28 mouse cellular contexts compared by ENCODE assay signal in genomic region chr9:122193361-122193760, GRCm38 (mm10).
DNase-seq lines count a peak whose midpoint lies in the region; ATAC-seq lines count a peak whose summit lies in the region.
"Had no signal": no experiment of that assay in that cellular context is flagged by ENCODE, and none has a peak within 500 bp of the region (broad histone marks: within the 10 kb centered on the region; RNA-seq: fewer than 3 reads in every experiment).

No protein-coding gene starts in this region.

- peak overlapping the region; percentile 44; the same call in 1 of the 2 replicates for H3K9ac ChIP-seq in embryonic facial prominence, embryonic 13.5 days
- no peak overlapping the region for H3K9ac ChIP-seq in heart, embryonic 15.5 days
- no peak overlapping the region for H3K9ac ChIP-seq in forebrain, embryonic 16.5 days (replicated peaks; ENCODE audit: low read depth, low read length)
- H3K9ac ChIP-seq in midbrain, embryonic 13.5 days (replicated peaks): no peak overlapping the region
- H3K9ac ChIP-seq: embryonic facial prominence, embryonic 12.5 days; liver, embryonic 14.5 days; lung, embryonic 15.5 days; neural tube, embryonic 13.5 days had no signal

- no peaks in the 10 kb centered on the region for H3K36me3 ChIP-seq in embryonic facial prominence, embryonic 13.5 days
- no peaks in the 10 kb centered on the region; the same call in 1 of the 2 replicates for H3K36me3 ChIP-seq in embryonic facial prominence, embryonic 10.5 days (replicated peaks)
- H3K36me3 ChIP-seq in heart, embryonic 15.5 days: no peaks in the 10 kb centered on the region
- H3K36me3 ChIP-seq in forebrain, embryonic 16.5 days (ENCODE audit: control insufficient read depth, insufficient read depth): no peaks in the 10 kb centered on the region
- H3K36me3 ChIP-seq in midbrain, embryonic 13.5 days: peaks cover 11% of the 10 kb centered on the region
- H3K36me3 ChIP-seq: G1E; lung, embryonic 15.5 days had no signal

- no peak for DNase-seq in embryonic facial prominence, embryonic 10.5 days (ENCODE audit: low spot score)
- no peak for DNase-seq in heart, postnatal 10 days
- peak; percentile 38 for DNase-seq in CD4-positive helper T cell, adult 2 months (ENCODE audit: low read depth, low spot score)
- DNase-seq: adrenal gland, adult 2 months; cerebellum, adult 18-20 months; kidney, adult 11 months; layer of hippocampus, adult 9-11 months; lung, postnatal 36 days; midbrain, embryonic 14.5 days; retina, postnatal 1 day; right cerebral cortex, postnatal 25 days had no signal

- 59% methylated on average over 5 of the region's 5 CpGs for WGBS in embryonic facial prominence, embryonic 13.5 days
- WGBS in embryonic facial prominence, embryonic 10.5 days: 78% methylated on average over 5 of the region's 5 CpGs
- WGBS in heart, embryonic 15.5 days: 50% methylated on average over 5 of the region's 5 CpGs
- 43% methylated on average over 5 of the region's 5 CpGs for WGBS in forebrain, embryonic 16.5 days
- 78% methylated on average over 5 of the region's 5 CpGs for WGBS in midbrain, embryonic 13.5 days

- no peaks in the 10 kb centered on the region for H3K9me3 ChIP-seq in embryonic facial prominence, embryonic 13.5 days
- H3K9me3 ChIP-seq in embryonic facial prominence, embryonic 10.5 days: no peaks in the 10 kb centered on the region
- no peaks in the 10 kb centered on the region for H3K9me3 ChIP-seq in heart, embryonic 15.5 days (replicated peaks)
- no peaks in the 10 kb centered on the region for H3K9me3 ChIP-seq in forebrain, embryonic 16.5 days (ENCODE audit: control insufficient read depth, low read length)
- no peaks in the 10 kb centered on the region for H3K9me3 ChIP-seq in midbrain, embryonic 13.5 days
- H3K9me3 ChIP-seq: embryonic facial prominence, embryonic 12.5 days; G1E; lung, embryonic 15.5 days; megakaryocyte, embryonic 14.5 days; neural tube, embryonic 13.5 days had no signal

- H3K27ac ChIP-seq in embryonic facial prominence, embryonic 13.5 days: no peak overlapping the region
- H3K27ac ChIP-seq in embryonic facial prominence, embryonic 10.5 days (replicated peaks): no peak overlapping the region; the same call in 1 of the 2 replicates
- H3K27ac ChIP-seq in heart, embryonic 15.5 days: 0 out of 2 replicates have a peak overlapping the region, but pooled peaks have one; percentile 32
- peak overlapping the region; percentile 48 for H3K27ac ChIP-seq in forebrain, embryonic 16.5 days (ENCODE audit: low read length)
- no peak overlapping the region for H3K27ac ChIP-seq in midbrain, embryonic 13.5 days
- H3K27ac ChIP-seq: embryonic facial prominence, embryonic 12.5 days; hindbrain, postnatal 0 days; kidney, postnatal 0 days; liver, embryonic 14.5 days; lung, embryonic 15.5 days; neural tube, embryonic 13.5 days had no signal

- ATAC-seq in embryonic facial prominence, embryonic 13.5 days (ENCODE audit: insufficient number of reproducible peaks, insufficient read depth, low FRiP score, low TSS enrichment, low read depth): no peak
- no peak for ATAC-seq in heart, embryonic 15.5 days (replicated peaks; ENCODE audit: insufficient number of reproducible peaks, insufficient read depth, low FRiP score, low read depth)
- peak; percentile 80 for ATAC-seq in forebrain, embryonic 16.5 days
- ATAC-seq in midbrain, embryonic 13.5 days: no peak
- no peak for ATAC-seq in monocyte, adult 5-6 weeks (replicated peaks; ENCODE audit: insufficient number of reproducible peaks, low FRiP score, low TSS enrichment, poor library complexity, severe bottlenecking)
- ATAC-seq: hindbrain, postnatal 0 days; Patski had no signal

- H3K4me1 ChIP-seq in embryonic facial prominence, embryonic 13.5 days: peaks cover 11% of the 10 kb centered on the region; the same call in 1 of the 2 replicates
- H3K4me1 ChIP-seq in embryonic facial prominence, embryonic 10.5 days: peaks cover 32% of the 10 kb centered on the region
- H3K4me1 ChIP-seq in heart, embryonic 15.5 days (replicated peaks): peaks cover 46% of the 10 kb centered on the region
- H3K4me1 ChIP-seq in forebrain, embryonic 16.5 days (replicated peaks; ENCODE audit: control insufficient read depth, insufficient read depth, low read length): peaks cover 19% of the 10 kb centered on the region
- H3K4me1 ChIP-seq in midbrain, embryonic 13.5 days (replicated peaks): peaks cover 5% of the 10 kb centered on the region; the same call in 1 of the 2 replicates

- no peak overlapping the region for H3K4me2 ChIP-seq in embryonic facial prominence, embryonic 13.5 days
- H3K4me2 ChIP-seq in heart, embryonic 15.5 days: no peak overlapping the region
- no peak overlapping the region for H3K4me2 ChIP-seq in forebrain, embryonic 16.5 days (ENCODE audit: low read length)
- no peak overlapping the region for H3K4me2 ChIP-seq in midbrain, embryonic 13.5 days (replicated peaks)
- H3K4me2 ChIP-seq: embryonic facial prominence, embryonic 12.5 days; heart, embryonic 11.5 days; lung, embryonic 15.5 days; neural tube, embryonic 13.5 days had no signal

- H3K4me3 ChIP-seq in embryonic facial prominence, embryonic 13.5 days: no peak overlapping the region
- H3K4me3 ChIP-seq in embryonic facial prominence, embryonic 10.5 days: no peak overlapping the region
- H3K4me3 ChIP-seq in heart, embryonic 15.5 days: no peak overlapping the region
- no peak overlapping the region for H3K4me3 ChIP-seq in forebrain, embryonic 16.5 days (replicated peaks; ENCODE audit: low read length)
- no peak overlapping the region for H3K4me3 ChIP-seq in midbrain, embryonic 13.5 days (replicated peaks)
- H3K4me3 ChIP-seq: embryonic facial prominence, embryonic 12.5 days; erythroblast, embryonic 14.5 days; lung, embryonic 15.5 days; megakaryocyte, embryonic 14.5 days; neural tube, embryonic 13.5 days had no signal

- no peaks in the 10 kb centered on the region for H3K27me3 ChIP-seq in embryonic facial prominence, embryonic 13.5 days
- no peaks in the 10 kb centered on the region for H3K27me3 ChIP-seq in embryonic facial prominence, embryonic 10.5 days (replicated peaks; ENCODE audit: low read depth, poor library complexity, severe bottlenecking)
- no peaks in the 10 kb centered on the region for H3K27me3 ChIP-seq in heart, embryonic 15.5 days
- H3K27me3 ChIP-seq in forebrain, embryonic 16.5 days (replicated peaks; ENCODE audit: control insufficient read depth, insufficient read depth, low read length): no peaks in the 10 kb centered on the region
- H3K27me3 ChIP-seq in midbrain, embryonic 13.5 days: no peaks in the 10 kb centered on the region
- H3K27me3 ChIP-seq: CH12.LX; embryonic facial prominence, embryonic 12.5 days; lung, embryonic 15.5 days; neural tube, embryonic 13.5 days; Patski had no signal

- intact Hi-C loops in heart, postnatal 10 days (cut with DNase I): loop anchor here (10.0 kb wide), 1 partner anchor 339 kb away; the partner anchor contains the start of gene Higd1a

Comparison
In these comparisons a context has a peak if more than half of its experiments do, and no peak if none do; other contexts are left out.
1. H3K27ac ChIP-seq: peak in heart, embryonic 15.5 days (single experiment) and forebrain, embryonic 16.5 days (single experiment); none in embryonic facial prominence, embryonic 13.5 days (single experiment), embryonic facial prominence, embryonic 10.5 days (single experiment) and midbrain, embryonic 13.5 days (single experiment).